Mouse (Mus musculus): ENCODE data around the gene Mex3d. TPM values are rescaled to one million over a fixed set of nuclear protein-coding genes. Genes with fewer than 3 reads are reported as not detected.
A peak's percentile ranks its signal among the peaks of the same experiment; 100 is the strongest.

Mex3d gene
- polyA plus RNA-seq, 1 experiment, result 0.53 TPM

GRCm38 (mm10) chr10:80400704-80401161 is 13.3 kb upstream of the Mex3d start:
- peaks cover 6% of the 10 kb centered on the region for H3K9me3 ChIP-seq (ENCODE audit: control insufficient read depth, low read length)
- TF ChIP-seq GATA1 (IDR thresholded peaks at IDR 0.05; ENCODE audit: low read length) (no peak), TAL1 (IDR thresholded peaks at IDR 0.05; ENCODE audit: low read length) (no peak)
- peaks cover 72% of the 10 kb centered on the region for H3K36me3 ChIP-seq (ENCODE audit: control insufficient read depth)
- H3K27me3 ChIP-seq (ENCODE audit: control insufficient read depth), result no peaks in the 10 kb centered on the region
- peak overlapping the region; percentile 80 for H3K4me3 ChIP-seq (replicated peaks)
- H3K4me1 ChIP-seq (ENCODE audit: control insufficient read depth), result peaks cover 76% of the 10 kb centered on the region

GRCm38 (mm10) chr10:80399973-80400703 is 12.7 kb upstream of the Mex3d start:
- Histone ChIP-seq H3K36me3 (ENCODE audit: control insufficient read depth) (peaks cover 73% of the 10 kb centered on the region), H3K4me1 (ENCODE audit: control insufficient read depth) (peaks cover 72% of the 10 kb centered on the region)

GRCm38 (mm10) chr10:80399191-80399972 is 11.9 kb upstream of the Mex3d start, which contains the start of gene Mbd3:
Gene Mbd3, minus strand, starts transcription at chr10:80399550.
- peak within 1 kb of the TSS; percentile 80 for H3K4me3 ChIP-seq (replicated peaks)
- peaks cover 73% of the 10 kb centered on the region for H3K36me3 ChIP-seq (ENCODE audit: control insufficient read depth)
- peaks cover 67% of the 10 kb centered on the region for H3K4me1 ChIP-seq (ENCODE audit: control insufficient read depth)
- peaks cover 6% of the 10 kb centered on the region for H3K9me3 ChIP-seq (ENCODE audit: control insufficient read depth, low read length)
- H3K27me3 ChIP-seq (ENCODE audit: control insufficient read depth), result no peaks in the 10 kb centered on the region
- TF ChIP-seq TAL1 (IDR thresholded peaks at IDR 0.05; ENCODE audit: low read length) (no peak), GATA1 (IDR thresholded peaks at IDR 0.05; ENCODE audit: low read length) (no peak)

More at GRCm38 (mm10) chr10:80399973-80400703, 12.7 kb upstream of the Mex3d start:
- H3K9me3 ChIP-seq (ENCODE audit: control insufficient read depth, low read length), result peaks cover 6% of the 10 kb centered on the region
- no peak for TF ChIP-seq TAL1 (IDR thresholded peaks at IDR 0.05; ENCODE audit: low read length)
- no peak for TF ChIP-seq GATA1 (IDR thresholded peaks at IDR 0.05; ENCODE audit: low read length)
- H3K27me3 ChIP-seq (ENCODE audit: control insufficient read depth), result no peaks in the 10 kb centered on the region
- H3K4me3 ChIP-seq (replicated peaks), result peak overlapping the region; percentile 80

- H3K9me3 ChIP-seq (ENCODE audit: control insufficient read depth, low read length), result peaks cover 6% of the 10 kb centered on the region
- peaks cover 73% of the 10 kb centered on the region for H3K36me3 ChIP-seq (ENCODE audit: control insufficient read depth)
- peaks cover 61% of the 10 kb centered on the region for H3K4me1 ChIP-seq (ENCODE audit: control insufficient read depth)
- no peaks in the 10 kb centered on the region for H3K27me3 ChIP-seq (ENCODE audit: control insufficient read depth)
- TF ChIP-seq GATA1 (IDR thresholded peaks at IDR 0.05; ENCODE audit: low read length), result no peak
- TF ChIP-seq TAL1 (IDR thresholded peaks at IDR 0.05; ENCODE audit: low read length), result no peak
- peak overlapping the region; percentile 80 for H3K4me3 ChIP-seq (replicated peaks)
Measured at GRCm38 (mm10) chr10:80398719-80399190, 11.3 kb upstream of the Mex3d start.

- TF ChIP-seq GATA1 (IDR thresholded peaks at IDR 0.05; ENCODE audit: low read length), result no peak
- Histone ChIP-seq H3K4me3 (replicated peaks) (peak overlapping the region; percentile 80), H3K9me3 (ENCODE audit: control insufficient read depth, low read length) (peaks cover under 1% of the 10 kb centered on the region), H3K27me3 (ENCODE audit: control insufficient read depth) (no peaks in the 10 kb centered on the region), H3K36me3 (ENCODE audit: control insufficient read depth) (peaks cover 73% of the 10 kb centered on the region), H3K4me1 (ENCODE audit: control insufficient read depth) (peaks cover 55% of the 10 kb centered on the region)
Measured at GRCm38 (mm10) chr10:80398174-80398535, 10.7 kb upstream of the Mex3d start.

GRCm38 (mm10) chr10:80397524-80398173 is 10.2 kb upstream of the Mex3d start:
- TF ChIP-seq TAL1 (IDR thresholded peaks at IDR 0.05; ENCODE audit: low read length) (no peak), GATA1 (IDR thresholded peaks at IDR 0.05; ENCODE audit: low read length) (no peak)
- peak overlapping the region; percentile 80 for H3K4me3 ChIP-seq (replicated peaks)
- peaks cover 73% of the 10 kb centered on the region for H3K36me3 ChIP-seq (ENCODE audit: control insufficient read depth)
- H3K9me3 ChIP-seq (ENCODE audit: control insufficient read depth, low read length), result no peaks in the 10 kb centered on the region
- no peaks in the 10 kb centered on the region for H3K27me3 ChIP-seq (ENCODE audit: control insufficient read depth)
- peaks cover 57% of the 10 kb centered on the region for H3K4me1 ChIP-seq (ENCODE audit: control insufficient read depth)

GRCm38 (mm10) chr10:80396822-80397523 is 9.5 kb upstream of the Mex3d start:
- H3K36me3 ChIP-seq (ENCODE audit: control insufficient read depth), result peaks cover 73% of the 10 kb centered on the region

GRCm38 (mm10) chr10:80395025-80395627 is 7.7 kb upstream of the Mex3d start:
- no peak overlapping the region for H3K4me3 ChIP-seq (replicated peaks)
- TF ChIP-seq TAL1 (IDR thresholded peaks at IDR 0.05; ENCODE audit: low read length) (no peak), GATA1 (IDR thresholded peaks at IDR 0.05; ENCODE audit: low read length) (no peak)
- no peaks in the 10 kb centered on the region for H3K27me3 ChIP-seq (ENCODE audit: control insufficient read depth)
- peaks cover 76% of the 10 kb centered on the region for H3K36me3 ChIP-seq (ENCODE audit: control insufficient read depth)
- H3K4me1 ChIP-seq (ENCODE audit: control insufficient read depth), result peaks cover 52% of the 10 kb centered on the region
- H3K9me3 ChIP-seq (ENCODE audit: control insufficient read depth, low read length), result no peaks in the 10 kb centered on the region

More at GRCm38 (mm10) chr10:80396822-80397523, 9.5 kb upstream of the Mex3d start:
- peak overlapping the region; percentile 80 for H3K4me3 ChIP-seq (replicated peaks)
- H3K4me1 ChIP-seq (ENCODE audit: control insufficient read depth), result peaks cover 61% of the 10 kb centered on the region
- no peaks in the 10 kb centered on the region for H3K27me3 ChIP-seq (ENCODE audit: control insufficient read depth)
- H3K9me3 ChIP-seq (ENCODE audit: control insufficient read depth, low read length), result no peaks in the 10 kb centered on the region
- TF ChIP-seq TAL1 (IDR thresholded peaks at IDR 0.05; ENCODE audit: low read length), result no peak
- TF ChIP-seq GATA1 (IDR thresholded peaks at IDR 0.05; ENCODE audit: low read length), result no peak

All from erythroblast, embryonic 14.5 days (primary cell).